Mouse (Mus musculus): Measurements from ENCODE around the gene Lce1m. TPM values are rescaled to one million over a fixed set of nuclear protein-coding genes. Genes with fewer than 3 reads are reported as not detected.
A peak's percentile ranks its signal among the peaks of the same experiment; 100 is the strongest.
"Not testable (repeated sequence)": the region's sequence is repeated elsewhere in the genome, so short reads cannot be mapped to it uniquely, and the experiment has no call there.

The Lce1m gene
- total RNA-seq (2014; rRNA removed) (not detected in 2 replicates), polyA plus RNA-seq (2015; fragmentation: Nextera tagmentation; extraction: Ambion mirVana) (not detected in 2 replicates)

GRCm38 (mm10) chr3:93018960-93019359 is at the start of gene Lce1m:
Lce1m (minus strand) TSS chr3:93019060.
- Histone ChIP-seq H3K4me1 (ENCODE audit: insufficient read depth) (no peaks in the 10 kb centered on the region), H3K9me3 (ENCODE audit: low read length) (no peaks in the 10 kb centered on the region), H3K36me3 (ENCODE audit: insufficient read depth) (no peaks in the 10 kb centered on the region), H3K27ac (ENCODE audit: low read depth, low read length) (no peak within 1 kb of the TSS), H3K4me2 (ENCODE audit: low read depth) (no peak within 1 kb of the TSS), H3K9ac (no peak within 1 kb of the TSS), H3K4me3 (ENCODE audit: low read depth, low read length) (no peak within 1 kb of the TSS), H3K27me3 (ENCODE audit: insufficient read depth, low read length) (no peaks in the 10 kb centered on the region)
- ATAC-seq (no peak), DNase-seq (no peak)
- 89% methylated on average over 2 of the region's 2 CpGs for WGBS
- no peak for TF ChIP-seq CTCF (IDR thresholded peaks at IDR 0.05; ENCODE audit: low read depth)

GRCm38 (mm10) chr3:93068523-93068922 is 49.7 kb upstream of the Lce1m start, which contains the start of gene Gm4858:
Gm4858 (plus strand) TSS chr3:93068823.
- not testable (repeated sequence) for H3K27ac ChIP-seq (ENCODE audit: low read depth, low read length); ATAC-seq; H3K4me1 ChIP-seq (ENCODE audit: insufficient read depth)

DNA sequence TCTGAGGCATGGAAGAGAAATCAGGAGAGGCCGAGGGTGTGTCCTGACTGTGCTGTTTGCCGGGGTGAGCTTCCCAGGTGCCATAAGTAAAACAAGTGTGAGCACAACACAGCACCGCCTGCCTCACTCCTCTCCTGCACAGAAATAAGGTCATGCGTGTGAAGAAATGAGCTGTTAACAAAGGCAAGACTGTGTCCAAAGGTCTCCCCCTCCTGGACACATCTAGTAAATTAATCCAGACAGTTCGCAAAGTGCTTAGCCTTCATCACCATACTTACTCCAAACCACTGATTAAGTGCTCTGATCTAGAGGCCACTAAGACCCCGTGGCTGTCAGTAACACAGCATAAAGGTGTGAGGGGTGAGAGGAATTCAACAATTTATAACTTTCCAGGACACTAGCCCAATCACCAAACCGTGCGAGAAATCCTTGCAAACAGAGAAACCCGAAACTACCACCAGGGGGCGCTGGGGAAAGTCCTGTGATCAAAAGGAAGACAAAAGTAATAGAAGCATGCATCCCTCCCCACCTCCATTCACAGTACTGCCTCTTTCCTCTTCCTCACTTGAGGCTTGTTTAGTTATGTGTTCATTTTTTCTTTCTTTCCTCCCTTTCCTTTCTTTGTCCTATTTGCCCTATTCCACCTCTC is 34.1 kb upstream of the Lce1m start:
- DNase-seq: no peak
- Histone ChIP-seq H3K4me1 (ENCODE audit: insufficient read depth) (no peaks in the 10 kb centered on the region), H3K4me2 (ENCODE audit: low read depth) (no peak overlapping the region), H3K27ac (ENCODE audit: low read depth, low read length) (no peak overlapping the region), H3K9me3 (ENCODE audit: low read length) (no peaks in the 10 kb centered on the region), H3K9ac (no peak overlapping the region), H3K4me3 (ENCODE audit: low read depth, low read length) (no peak overlapping the region), H3K36me3 (ENCODE audit: insufficient read depth) (no peaks in the 10 kb centered on the region), H3K27me3 (ENCODE audit: insufficient read depth, low read length) (no peaks in the 10 kb centered on the region)
- TF ChIP-seq CTCF (IDR thresholded peaks at IDR 0.05; ENCODE audit: low read depth): peak; percentile 46
- ATAC-seq: no peak
- 57% methylated on average over 10 of the region's 10 CpGs for WGBS

More at GRCm38 (mm10) chr3:93068523-93068922, 49.7 kb upstream of the Lce1m start, which contains the start of gene Gm4858:
- not testable (repeated sequence) for H3K9ac ChIP-seq; H3K36me3 ChIP-seq (ENCODE audit: insufficient read depth); H3K9me3 ChIP-seq (ENCODE audit: low read length); H3K4me3 ChIP-seq (ENCODE audit: low read depth, low read length); DNase-seq; H3K4me2 ChIP-seq (ENCODE audit: low read depth); H3K27me3 ChIP-seq (ENCODE audit: insufficient read depth, low read length)

DNA sequence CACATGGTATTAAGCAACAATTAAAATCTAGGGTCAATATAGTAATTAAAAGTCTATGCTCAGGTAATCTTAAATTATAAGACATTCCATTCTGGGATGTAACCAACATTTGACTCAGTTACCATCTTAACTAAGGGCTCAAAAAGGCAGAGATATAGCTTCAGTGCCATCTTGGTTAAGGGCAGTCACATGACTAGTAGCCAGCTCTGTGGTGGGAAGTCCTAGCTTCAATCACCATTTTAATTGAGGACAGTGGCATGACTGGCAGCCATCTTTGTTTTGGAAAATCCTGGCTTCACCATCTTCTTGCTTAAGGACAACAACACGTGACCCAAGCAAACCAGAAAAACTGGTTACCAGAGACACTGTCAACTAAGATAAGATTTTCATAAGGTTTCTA is 31.3 kb upstream of the Lce1m start:
- Histone ChIP-seq H3K9me3 (ENCODE audit: low read length) (no peaks in the 10 kb centered on the region), H3K4me2 (ENCODE audit: low read depth) (no peak overlapping the region), H3K36me3 (ENCODE audit: insufficient read depth) (no peaks in the 10 kb centered on the region), H3K4me1 (ENCODE audit: insufficient read depth) (no peaks in the 10 kb centered on the region), H3K27me3 (ENCODE audit: insufficient read depth, low read length) (no peaks in the 10 kb centered on the region), H3K27ac (ENCODE audit: low read depth, low read length) (no peak overlapping the region), H3K9ac (no peak overlapping the region), H3K4me3 (ENCODE audit: low read depth, low read length) (no peak overlapping the region)
- no peak for TF ChIP-seq CTCF (IDR thresholded peaks at IDR 0.05; ENCODE audit: low read depth)
- ATAC-seq (no peak), DNase-seq (no peak)
- 87% methylated on average over 1 of the region's 1 CpGs for WGBS

DNA sequence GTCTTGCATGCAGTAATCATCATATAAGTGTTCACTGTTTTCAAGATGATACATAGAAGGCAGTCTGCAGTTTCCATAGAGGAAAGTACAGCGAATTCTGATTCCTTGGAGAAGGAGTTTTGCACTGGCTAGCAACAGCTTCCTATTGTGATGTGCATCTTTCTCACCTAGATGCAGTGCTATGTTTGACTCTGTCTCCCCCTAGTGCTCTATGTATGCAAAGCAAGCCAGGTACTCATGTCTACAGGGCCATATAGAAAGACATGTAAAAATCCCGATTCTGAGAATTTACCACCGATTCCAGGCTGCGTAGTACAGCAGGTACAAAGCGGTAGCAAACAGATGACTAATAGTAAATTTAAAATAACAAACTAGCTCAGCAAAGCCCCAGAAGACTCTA is 12.6 kb upstream of the Lce1m start:
- no peaks in the 10 kb centered on the region for H3K36me3 ChIP-seq (ENCODE audit: insufficient read depth)
- 49% methylated on average over 5 of the region's 5 CpGs for WGBS
- H3K4me2 ChIP-seq (ENCODE audit: low read depth): no peak overlapping the region
- no peaks in the 10 kb centered on the region for H3K9me3 ChIP-seq (ENCODE audit: low read length)
- H3K27ac ChIP-seq (ENCODE audit: low read depth, low read length): no peak overlapping the region
- H3K4me1 ChIP-seq (ENCODE audit: insufficient read depth): no peaks in the 10 kb centered on the region
- H3K4me3 ChIP-seq (ENCODE audit: low read depth, low read length): no peak overlapping the region
- peak; percentile 78 for DNase-seq
- ATAC-seq: peak; percentile 95
- H3K9ac ChIP-seq: no peak overlapping the region
- H3K27me3 ChIP-seq (ENCODE audit: insufficient read depth, low read length): no peaks in the 10 kb centered on the region
- TF ChIP-seq CTCF (IDR thresholded peaks at IDR 0.05; ENCODE audit: low read depth): peak; percentile 88

GRCm38 (mm10) chr3:93025486-93025885 is 6.6 kb upstream of the Lce1m start:
- 84% methylated on average over 2 of the region's 2 CpGs for WGBS
- Histone ChIP-seq H3K4me2 (ENCODE audit: low read depth) (no peak overlapping the region), H3K4me3 (ENCODE audit: low read depth, low read length) (no peak overlapping the region), H3K4me1 (ENCODE audit: insufficient read depth) (no peaks in the 10 kb centered on the region), H3K27me3 (ENCODE audit: insufficient read depth, low read length) (no peaks in the 10 kb centered on the region), H3K36me3 (ENCODE audit: insufficient read depth) (no peaks in the 10 kb centered on the region), H3K27ac (ENCODE audit: low read depth, low read length) (no peak overlapping the region), H3K9me3 (ENCODE audit: low read length) (no peaks in the 10 kb centered on the region), H3K9ac (no peak overlapping the region)
- TF ChIP-seq CTCF (IDR thresholded peaks at IDR 0.05; ENCODE audit: low read depth): no peak
- ATAC-seq: no peak
- DNase-seq: no peak

DNA sequence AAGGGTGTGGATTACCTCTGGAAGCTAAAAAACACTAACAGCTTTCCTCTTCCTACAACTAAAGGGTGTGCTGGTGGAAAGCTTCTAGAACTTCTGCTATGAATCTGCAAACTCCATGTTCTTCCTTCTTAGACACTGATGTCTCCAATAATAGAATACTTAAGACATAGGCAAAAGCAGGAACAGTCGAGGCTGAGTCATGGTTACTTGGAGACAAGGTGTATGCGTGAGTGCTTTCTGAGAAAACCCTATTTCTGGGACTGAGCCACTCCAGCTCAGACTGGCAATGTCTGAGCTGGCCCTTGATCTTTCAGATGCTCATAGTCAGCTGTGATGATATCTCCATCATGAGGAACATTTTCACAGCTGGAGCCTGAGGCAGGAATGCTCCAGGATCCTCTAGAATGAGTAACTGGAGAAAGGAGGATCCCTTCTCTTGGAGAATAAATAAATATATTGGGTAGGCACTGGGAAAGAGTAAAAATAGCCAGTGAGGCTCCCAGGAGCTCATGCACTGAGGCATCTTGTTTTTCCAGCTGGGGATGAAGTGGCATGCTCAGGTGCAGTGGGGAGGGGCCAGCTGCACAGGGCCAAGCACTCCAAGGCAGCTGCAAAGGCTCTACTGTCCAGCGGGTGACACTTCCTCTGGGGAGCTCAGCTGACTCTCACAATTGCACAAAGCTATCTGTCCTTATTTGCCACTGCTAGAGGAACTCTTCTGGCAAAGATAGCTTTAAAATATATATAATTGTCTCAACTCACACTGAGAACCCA is 4.7 kb upstream of the Lce1m start:
- WGBS: 87% methylated on average over 3 of the region's 3 CpGs

More for the DNA sequence above, 4.7 kb upstream of the Lce1m start:
- Histone ChIP-seq H3K4me1 (ENCODE audit: insufficient read depth) (no peaks in the 10 kb centered on the region), H3K4me2 (ENCODE audit: low read depth) (no peak overlapping the region), H3K27me3 (ENCODE audit: insufficient read depth, low read length) (no peaks in the 10 kb centered on the region), H3K9me3 (ENCODE audit: low read length) (no peaks in the 10 kb centered on the region), H3K9ac (no peak overlapping the region), H3K4me3 (ENCODE audit: low read depth, low read length) (no peak overlapping the region), H3K27ac (ENCODE audit: low read depth, low read length) (no peak overlapping the region), H3K36me3 (ENCODE audit: insufficient read depth) (no peaks in the 10 kb centered on the region)
- ATAC-seq (no peak), DNase-seq (no peak)
- no peak for TF ChIP-seq CTCF (IDR thresholded peaks at IDR 0.05; ENCODE audit: low read depth)

Measured in forebrain, postnatal 0 days (tissue).